Mouse (Mus musculus) neural tube, embryonic 11.5 days (tissue): ENCODE results near the gene Fyttd1. TPM values are rescaled to one million over a fixed set of nuclear protein-coding genes. Genes with fewer than 3 reads are reported as not detected.

Experiments
- ATAC-seq: fragments of 200-750 bp; cut with Nextera tagmentation; 2 replicates; pipeline ENCODE4 v1.8.0; 2017; ENCODE audit warnings: moderate number of reproducible peaks, mild to moderate bottlenecking, moderate TSS enrichment, moderate library complexity; ENCODE audit not compliant: insufficient read depth, low FRiP score, low TSS enrichment
- DNase-seq: peaks from one replicate; pipeline ENCODE4 v3.0.0-alpha.2; 2015; ENCODE audit warnings: low spot score
- H3K27ac ChIP-seq: fragments of 300-500 bp; sonication (generic); 2 replicates; pipeline ENCODE4 v1.5.1; 2014; ENCODE audit warnings: low read depth, mild to moderate bottlenecking, low read length
- H3K27me3 ChIP-seq: fragments of 300-500 bp; sonication (generic); 2 replicates; pipeline ENCODE4 v1.6.1; 2014; ENCODE audit warnings: mild to moderate bottlenecking, low read length, mixed read lengths; ENCODE audit not compliant: control insufficient read depth, insufficient read depth
- H3K36me3 ChIP-seq: fragments of 300-500 bp; sonication (generic); 2 replicates; pipeline ENCODE4 v1.6.1; 2014; ENCODE audit warnings: mild to moderate bottlenecking, low read length, moderate library complexity, mixed read lengths; ENCODE audit not compliant: control insufficient read depth, insufficient read depth
- H3K4me1 ChIP-seq: fragments of 300-500 bp; sonication (generic); 2 replicates; pipeline ENCODE4 v1.6.1; 2014; ENCODE audit warnings: low read length, mixed read lengths; ENCODE audit not compliant: control insufficient read depth, insufficient read depth
- H3K4me2 ChIP-seq: fragments of 300-500 bp; sonication (generic); 2 replicates; pipeline ENCODE4 v1.6.1; 2014; ENCODE audit warnings: low read depth, mild to moderate bottlenecking, moderate library complexity
- H3K4me3 ChIP-seq: fragments of 300-500 bp; sonication (generic); 2 replicates; pipeline ENCODE4 v1.5.1; 2014; ENCODE audit warnings: low read depth, low read length
- H3K9ac ChIP-seq: fragments of 300-500 bp; sonication (generic); 2 replicates; pipeline ENCODE4 v1.6.1; 2014; ENCODE audit warnings: mild to moderate bottlenecking, low read length
- H3K9me3 ChIP-seq: fragments of 300-500 bp; sonication (generic); 2 replicates; pipeline ENCODE4 v1.6.1; 2016; ENCODE audit warnings: low read length; ENCODE audit not compliant: control insufficient read depth
- WGBS: fragments of 180-500 bp; shearing (Covaris S2); extraction: QIAGEN DNeasy Blood & Tissue Kit; methylation state at CpG from one replicate; pipeline ENCODE4 v1.1.7; 2014; 5-methylcytosine and 5-hydroxymethylcytosine counted together
- polyA plus RNA-seq: library from polyadenylated mRNA; unstranded; fragments of >200 nt; fragmentation: Nextera tagmentation; extraction: Ambion mirVana; gene quantifications from 2 replicates; pipeline ENCODE4 v1.2.1, GENCODE M21; 2014

Fyttd1 gene
- 122 and 127 TPM in 2 replicates for polyA plus RNA-seq

DNA sequence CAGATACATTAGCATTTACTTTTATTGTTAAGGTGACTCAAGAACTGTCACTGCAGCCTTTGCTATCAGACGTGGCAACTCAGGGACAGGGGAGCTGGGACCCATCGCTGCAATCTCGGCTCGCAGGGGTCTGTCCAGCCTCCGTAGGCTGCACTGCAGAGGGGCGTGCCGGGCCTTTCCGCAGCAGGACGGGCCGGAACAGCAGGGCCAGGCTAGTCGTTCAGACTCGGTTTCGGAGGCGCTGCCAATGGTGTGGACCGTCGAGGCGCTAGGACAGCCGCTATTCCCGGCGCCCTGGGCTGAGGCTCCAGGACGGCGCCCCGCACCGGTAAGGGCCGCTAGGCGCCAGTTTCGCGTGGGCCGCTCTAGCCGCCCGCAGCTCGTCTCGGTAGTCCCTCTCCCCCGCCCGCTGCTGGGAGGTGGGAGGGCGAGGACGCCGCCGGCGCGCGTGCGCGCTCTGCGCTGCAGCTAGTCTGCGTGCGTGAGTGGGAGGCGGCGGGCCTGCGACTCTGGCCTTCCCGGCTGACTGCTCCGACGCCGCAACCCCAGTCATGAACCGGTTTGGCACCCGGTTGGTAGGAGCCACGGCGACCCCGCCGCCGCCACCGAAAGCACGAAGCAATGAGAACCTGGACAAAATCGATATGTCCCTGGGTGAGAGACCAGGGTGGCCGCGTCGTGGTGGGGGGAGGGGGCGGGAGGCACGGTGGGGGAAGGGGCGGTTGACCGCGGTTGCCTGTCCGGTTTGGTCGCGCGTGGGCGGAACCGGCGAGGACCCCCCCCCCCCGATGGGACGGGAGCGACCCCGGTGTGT, at the start of gene Fyttd1, which contains the start of gene Rubcn:
Gene Fyttd1 (plus strand): TSS at position 158 of the 814 bp plus-strand sequence.
Gene Rubcn (minus strand): TSS at position 424 of the 814 bp plus-strand sequence.
- Histone ChIP-seq H3K4me1 (peaks cover 5% of the 10 kb centered on the region; the same call in 1 of the 2 replicates), H3K4me3 (peak within 1 kb of the TSS; percentile 87), H3K4me2 (peak within 1 kb of the TSS; percentile 81), H3K9me3 (no peaks in the 10 kb centered on the region), H3K9ac (peak within 1 kb of the TSS; percentile 88), H3K27ac (peak within 1 kb of the TSS; percentile 68), H3K27me3 (no peaks in the 10 kb centered on the region), H3K36me3 (no peaks in the 10 kb centered on the region)
- ATAC-seq (peak; percentile 95), DNase-seq (peak; percentile 97)
- WGBS, result under 1% methylated on average over 78 of the region's 83 CpGs

DNA sequence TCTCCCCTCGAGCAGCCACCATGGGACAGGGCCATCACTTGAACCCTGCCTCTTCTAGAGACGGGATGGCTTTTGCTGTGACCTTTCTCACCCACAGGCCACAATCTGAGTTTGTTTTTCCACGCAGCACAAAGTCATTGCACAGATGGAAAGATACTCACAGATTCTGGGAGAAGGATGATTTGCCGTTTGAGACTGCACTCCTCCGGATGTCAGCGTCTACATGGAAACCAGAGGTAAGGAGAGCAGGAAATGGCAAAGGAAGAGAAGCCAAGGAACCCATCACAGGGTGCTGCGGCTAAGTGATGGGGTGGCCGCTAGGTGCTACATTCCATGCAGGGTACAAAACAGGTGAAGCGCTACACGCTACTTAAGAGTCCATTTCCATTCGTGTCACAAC, 48.2 kb upstream of the Fyttd1 start:
- DNase-seq (no peak), ATAC-seq (no peak)
- WGBS, result 82% methylated on average over 11 of the region's 11 CpGs
- H3K4me2 ChIP-seq, result no peak overlapping the region
- no peaks in the 10 kb centered on the region for H3K4me1 ChIP-seq
- no peak overlapping the region for H3K4me3 ChIP-seq
- no peaks in the 10 kb centered on the region for H3K27me3 ChIP-seq
- no peaks in the 10 kb centered on the region for H3K9me3 ChIP-seq
- no peak overlapping the region for H3K27ac ChIP-seq
- H3K9ac ChIP-seq, result no peak overlapping the region
- H3K36me3 ChIP-seq, result peaks cover 3% of the 10 kb centered on the region

GRCm38 (mm10) chr16:32831501-32831900, 45.8 kb upstream of the Fyttd1 start:
- Histone ChIP-seq H3K9ac (no peak overlapping the region), H3K4me2 (no peak overlapping the region), H3K27ac (no peak overlapping the region), H3K4me1 (no peaks in the 10 kb centered on the region), H3K27me3 (no peaks in the 10 kb centered on the region), H3K4me3 (no peak overlapping the region), H3K36me3 (peaks cover 2% of the 10 kb centered on the region; the same call in 1 of the 2 replicates), H3K9me3 (no peaks in the 10 kb centered on the region)
- no peak for DNase-seq
- WGBS, result 90% methylated on average over 4 of the region's 4 CpGs
- ATAC-seq, result no peak

- Histone ChIP-seq H3K36me3 (peaks cover 3% of the 10 kb centered on the region; the same call in 1 of the 2 replicates), H3K27me3 (no peaks in the 10 kb centered on the region), H3K27ac (no peak overlapping the region), H3K4me3 (no peak overlapping the region), H3K4me1 (no peaks in the 10 kb centered on the region), H3K9ac (no peak overlapping the region), H3K4me2 (no peak overlapping the region), H3K9me3 (no peaks in the 10 kb centered on the region)
- WGBS, result 96% methylated on average over 11 of the region's 11 CpGs
- DNase-seq (no peak), ATAC-seq (no peak)
These were observed 30.2 kb upstream of the Fyttd1 start for GRCm38 (mm10) chr16:32847103-32847502.

GRCm38 (mm10) chr16:32849042-32849830, 28.1 kb upstream of the Fyttd1 start:
- DNase-seq, result no peak
- no peak for ATAC-seq
- WGBS, result 94% methylated on average over 11 of the region's 11 CpGs
- Histone ChIP-seq H3K36me3 (peaks cover 3% of the 10 kb centered on the region; the same call in 1 of the 2 replicates), H3K4me2 (no peak overlapping the region), H3K9ac (no peak overlapping the region), H3K4me1 (no peaks in the 10 kb centered on the region), H3K27me3 (no peaks in the 10 kb centered on the region), H3K27ac (no peak overlapping the region), H3K9me3 (no peaks in the 10 kb centered on the region), H3K4me3 (no peak overlapping the region)

DNA sequence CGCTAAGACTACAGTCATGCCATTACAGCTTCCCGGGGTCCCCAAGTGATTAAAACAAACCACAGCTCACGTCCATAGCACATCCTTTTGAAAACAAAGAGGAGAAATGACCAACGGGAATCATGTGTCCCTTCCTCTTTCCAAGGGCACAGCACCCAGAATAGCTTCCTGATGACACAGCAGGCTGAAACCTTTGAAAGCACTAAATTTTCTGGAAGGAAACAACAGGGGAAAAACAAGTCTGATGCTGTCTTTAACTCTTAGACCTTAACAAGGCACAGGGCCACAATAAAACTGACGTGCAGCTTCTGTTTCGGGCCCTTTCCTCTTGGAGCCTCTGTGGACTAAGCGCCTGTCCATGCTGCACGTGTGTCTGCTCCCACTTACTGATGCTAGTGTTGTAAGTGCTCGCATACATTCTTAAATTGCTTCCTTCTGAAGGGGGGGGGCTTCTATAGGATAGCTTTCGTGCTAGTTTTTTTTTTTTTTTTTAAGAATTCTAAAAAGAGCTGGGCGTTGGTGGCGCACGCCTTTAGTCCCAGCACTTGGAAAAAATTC, 23.7 kb upstream of the Fyttd1 start:
- Histone ChIP-seq H3K27me3 (no peaks in the 10 kb centered on the region), H3K4me1 (no peaks in the 10 kb centered on the region), H3K27ac (no peak overlapping the region), H3K9me3 (no peaks in the 10 kb centered on the region), H3K36me3 (peaks cover under 1% of the 10 kb centered on the region; the same call in 1 of the 2 replicates), H3K4me3 (no peak overlapping the region), H3K4me2 (no peak overlapping the region), H3K9ac (no peak overlapping the region)
- DNase-seq (no peak), ATAC-seq (no peak)
- 84% methylated on average over 13 of the region's 13 CpGs for WGBS

GRCm38 (mm10) chr16:32854050-32854571, 23.2 kb upstream of the Fyttd1 start:
- DNase-seq, result no peak
- 97% methylated on average over 2 of the region's 2 CpGs for WGBS
- H3K4me2 ChIP-seq, result no peak overlapping the region

GRCm38 (mm10) chr16:32856751-32857150, 20.5 kb upstream of the Fyttd1 start:
- no peaks in the 10 kb centered on the region for H3K27me3 ChIP-seq
- H3K4me1 ChIP-seq, result no peaks in the 10 kb centered on the region
- no peak overlapping the region for H3K4me3 ChIP-seq
- no peak overlapping the region for H3K9ac ChIP-seq
- H3K36me3 ChIP-seq, result no peaks in the 10 kb centered on the region
- H3K4me2 ChIP-seq, result no peak overlapping the region
- WGBS, result 86% methylated on average over 3 of the region's 3 CpGs
- H3K9me3 ChIP-seq, result no peaks in the 10 kb centered on the region
- no peak overlapping the region for H3K27ac ChIP-seq
- DNase-seq (no peak), ATAC-seq (no peak)

More at GRCm38 (mm10) chr16:32854050-32854571, 23.2 kb upstream of the Fyttd1 start:
- Histone ChIP-seq H3K9me3 (no peaks in the 10 kb centered on the region), H3K27me3 (no peaks in the 10 kb centered on the region), H3K36me3 (no peaks in the 10 kb centered on the region), H3K4me3 (no peak overlapping the region), H3K4me1 (no peaks in the 10 kb centered on the region), H3K27ac (no peak overlapping the region), H3K9ac (no peak overlapping the region)
- ATAC-seq, result no peak
